Mouse (Mus musculus): Measurements from ENCODE around the gene Ces1g.

Gene Ces1g

GRCm38 (mm10) chr8:93337207-93337606 lies at the start of gene Ces1g:
Gene Ces1g (minus strand): TSS chr8:93337308.
- no peak for DNase-seq

GRCm38 (mm10) chr8:93379625-93380024 lies 42.5 kb upstream of the Ces1g start, which contains the start of gene Ces1h:
Gene Ces1h (minus strand): TSS chr8:93379725.
- no peak for DNase-seq

- no peak for DNase-seq
Measured at GRCm38 (mm10) chr8:93369481-93369880, 32.4 kb upstream of the Ces1g start.

- DNase-seq, result no peak
Measured at GRCm38 (mm10) chr8:93360113-93360512, 23.0 kb upstream of the Ces1g start.

- no peak for DNase-seq
Measured at GRCm38 (mm10) chr8:93339531-93339930, 2.4 kb upstream of the Ces1g start.

GRCm38 (mm10) chr8:93332703-93333102 lies 4.4 kb downstream of the Ces1g start:
- DNase-seq, result no peak

- no peak for DNase-seq
Measured at GRCm38 (mm10) chr8:93331151-93331550, 6.0 kb downstream of the Ces1g start.

- no peak for DNase-seq
Measured at GRCm38 (mm10) chr8:93325123-93325522, 12.0 kb downstream of the Ces1g start.

- DNase-seq, result no peak
Measured at GRCm38 (mm10) chr8:93317031-93317430, 20.1 kb downstream of the Ces1g start.

GRCm38 (mm10) chr8:93315557-93315956 lies 21.6 kb downstream of the Ces1g start:
- DNase-seq, result no peak

- DNase-seq, result no peak
Measured at GRCm38 (mm10) chr8:93283896-93284295, 53.2 kb downstream of the Ces1g start.

- DNase-seq, result no peak
Measured at GRCm38 (mm10) chr8:93282349-93282748, 54.8 kb downstream of the Ces1g start.

- DNase-seq, result no peak
Measured at GRCm38 (mm10) chr8:93279556-93279955, 57.6 kb downstream of the Ces1g start, which contains the start of gene Ces1f. Gene Ces1f (minus strand): TSS chr8:93279747.

GRCm38 (mm10) chr8:93278176-93278805 lies 58.8 kb downstream of the Ces1g start:
- no peak for DNase-seq

- no peak for DNase-seq
Measured at GRCm38 (mm10) chr8:93274609-93275008, 62.5 kb downstream of the Ces1g start.

- no peak for DNase-seq
Measured at GRCm38 (mm10) chr8:93273321-93273720, 63.8 kb downstream of the Ces1g start.

- DNase-seq, result no peak
Measured at GRCm38 (mm10) chr8:93272686-93273085, 64.4 kb downstream of the Ces1g start.

- no peak for DNase-seq
Measured at GRCm38 (mm10) chr8:93261436-93261835, 75.7 kb downstream of the Ces1g start.

GRCm38 (mm10) chr8:93252400-93252925 lies 84.6 kb downstream of the Ces1g start:
- DNase-seq, result no peak
